Mouse (Mus musculus) embryo, embryonic 11.5 days (tissue): ENCODE measurements around the gene Slamf6.
"Not testable (repeated sequence)": the region's sequence is repeated elsewhere in the genome, so short reads cannot be mapped to it uniquely, and the experiment has no call there.

Experiments
- DNase-seq: peaks from one replicate; pipeline ENCODE4 v3.0.0-alpha.2; 2012; ENCODE audit warnings: low read depth, low spot score

The Slamf6 gene

GRCm38 (mm10) chr1:171957411-171957810 lies 40.1 kb downstream of the Slamf6 start:
- DNase-seq: no peak

GRCm38 (mm10) chr1:171960726-171961125 lies 43.4 kb downstream of the Slamf6 start:
- no peak for DNase-seq

GRCm38 (mm10) chr1:171961704-171962103 lies 44.4 kb downstream of the Slamf6 start:
- DNase-seq: no peak

- no peak for DNase-seq
Observed at GRCm38 (mm10) chr1:171963613-171964012, 46.3 kb downstream of the Slamf6 start.

DNA sequence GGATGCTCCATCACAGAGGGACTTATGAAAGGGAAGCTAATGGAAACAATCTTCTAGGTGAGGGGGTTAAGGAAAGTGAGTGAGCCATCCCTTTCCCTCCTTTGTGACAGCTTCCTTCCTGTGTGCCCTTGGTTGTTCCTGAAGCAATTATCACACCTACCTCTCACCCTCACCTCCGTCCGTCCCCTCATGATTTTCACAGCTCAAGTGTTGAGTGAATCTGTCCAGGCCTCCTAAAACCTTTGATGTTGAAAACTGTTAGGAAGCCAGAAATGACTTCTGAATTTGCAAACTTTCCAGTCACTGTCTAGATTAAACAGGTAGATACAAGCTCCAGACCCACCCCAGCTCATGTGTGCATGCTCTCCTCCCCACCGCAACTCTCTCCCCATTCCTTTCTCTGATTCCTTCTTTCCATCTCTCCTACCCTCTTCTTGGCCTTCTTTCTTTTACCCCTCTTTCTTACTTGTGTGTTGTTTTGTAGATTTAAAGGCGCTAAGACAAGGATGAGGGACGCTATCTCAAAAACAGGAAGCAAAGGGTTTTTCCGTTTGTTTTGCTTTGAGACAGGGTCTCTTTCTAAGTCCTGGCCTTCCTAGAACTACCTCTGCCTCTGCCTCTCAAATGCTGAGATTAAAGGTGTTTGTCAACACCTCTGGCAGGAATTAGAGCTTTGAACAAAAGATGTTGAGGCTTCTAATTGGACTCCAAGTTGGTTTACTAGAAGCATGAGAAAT lies 48.9 kb downstream of the Slamf6 start:
- no peak for DNase-seq

- no peak for DNase-seq
Observed at GRCm38 (mm10) chr1:171969221-171969620, 51.9 kb downstream of the Slamf6 start.

DNA sequence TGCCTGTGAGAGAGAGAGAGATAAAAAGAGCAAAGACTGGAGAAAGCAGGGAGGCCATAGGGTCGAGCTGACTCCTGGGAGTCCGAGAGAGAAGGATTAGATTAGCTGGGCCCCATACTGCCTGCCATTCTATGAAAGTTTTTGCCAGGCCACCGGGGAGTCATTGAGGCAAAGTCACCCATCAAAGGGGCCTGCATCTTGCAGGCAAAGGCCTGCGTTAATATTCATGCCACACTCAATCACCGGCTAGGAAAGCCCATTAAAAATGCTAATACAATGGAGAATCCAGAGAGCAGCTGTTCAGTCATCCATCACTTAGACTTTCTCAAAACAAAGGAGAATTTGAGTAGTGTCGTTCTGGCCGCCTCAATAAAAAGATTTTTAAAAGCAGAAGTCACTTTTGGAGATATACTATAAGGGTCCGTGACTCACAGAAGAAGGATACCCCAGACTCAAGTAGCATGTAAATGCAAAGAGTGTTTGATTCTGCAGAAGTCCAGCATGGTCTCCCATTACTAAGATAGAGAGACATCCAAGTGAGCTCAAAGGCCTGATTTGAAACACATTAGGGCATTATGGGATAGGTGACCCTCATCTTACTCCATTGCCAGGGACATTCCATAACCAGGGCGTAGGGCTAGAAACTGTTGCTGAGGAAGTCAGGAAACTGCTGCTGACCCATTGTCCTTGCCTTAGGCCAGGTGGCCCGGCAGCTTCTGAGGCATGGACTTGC lies 53.7 kb downstream of the Slamf6 start:
- peak; percentile 26 for DNase-seq

DNA sequence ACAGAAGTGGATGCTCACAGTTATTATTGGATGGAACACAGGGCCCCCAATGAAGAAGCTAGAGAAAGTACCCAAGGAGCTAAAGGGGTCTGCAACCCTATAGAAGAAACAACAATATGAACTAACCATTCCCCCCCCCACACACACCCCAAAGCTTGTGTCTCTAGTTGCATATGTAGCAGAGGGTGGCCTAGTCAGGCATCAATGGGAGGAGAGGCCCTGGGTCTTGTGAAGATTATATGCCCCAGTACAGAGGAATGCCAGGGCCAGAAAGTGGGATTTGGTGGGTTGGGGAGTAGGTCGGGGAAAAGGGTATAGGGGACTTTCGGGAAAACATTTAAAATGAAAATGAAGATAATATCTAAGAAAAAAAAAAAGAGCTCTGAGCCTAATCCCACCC lies 57.0 kb downstream of the Slamf6 start:
- not testable (repeated sequence) for DNase-seq

DNA sequence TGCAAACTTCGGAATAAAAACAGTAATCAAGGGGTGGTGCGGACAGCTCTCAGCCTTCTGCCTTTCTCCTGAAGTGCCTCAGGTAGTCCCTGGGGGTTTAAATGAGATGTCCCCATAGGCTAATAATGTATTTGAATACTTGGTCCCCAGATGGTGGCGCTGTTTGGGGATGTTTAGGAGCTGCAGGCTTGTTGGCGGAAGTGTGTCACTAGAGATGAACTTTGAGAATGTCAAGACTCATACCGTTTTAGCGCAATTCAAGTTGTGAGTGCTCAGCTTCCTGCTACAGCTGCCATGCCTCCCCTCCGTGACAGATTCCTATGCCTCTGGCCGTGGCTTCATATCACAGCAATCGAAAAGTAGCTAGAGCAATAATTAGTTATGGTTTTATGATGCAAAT lies 58.1 kb downstream of the Slamf6 start:
- no peak for DNase-seq

- DNase-seq: no peak
Observed at GRCm38 (mm10) chr1:171975831-171976230, 58.5 kb downstream of the Slamf6 start.

DNA sequence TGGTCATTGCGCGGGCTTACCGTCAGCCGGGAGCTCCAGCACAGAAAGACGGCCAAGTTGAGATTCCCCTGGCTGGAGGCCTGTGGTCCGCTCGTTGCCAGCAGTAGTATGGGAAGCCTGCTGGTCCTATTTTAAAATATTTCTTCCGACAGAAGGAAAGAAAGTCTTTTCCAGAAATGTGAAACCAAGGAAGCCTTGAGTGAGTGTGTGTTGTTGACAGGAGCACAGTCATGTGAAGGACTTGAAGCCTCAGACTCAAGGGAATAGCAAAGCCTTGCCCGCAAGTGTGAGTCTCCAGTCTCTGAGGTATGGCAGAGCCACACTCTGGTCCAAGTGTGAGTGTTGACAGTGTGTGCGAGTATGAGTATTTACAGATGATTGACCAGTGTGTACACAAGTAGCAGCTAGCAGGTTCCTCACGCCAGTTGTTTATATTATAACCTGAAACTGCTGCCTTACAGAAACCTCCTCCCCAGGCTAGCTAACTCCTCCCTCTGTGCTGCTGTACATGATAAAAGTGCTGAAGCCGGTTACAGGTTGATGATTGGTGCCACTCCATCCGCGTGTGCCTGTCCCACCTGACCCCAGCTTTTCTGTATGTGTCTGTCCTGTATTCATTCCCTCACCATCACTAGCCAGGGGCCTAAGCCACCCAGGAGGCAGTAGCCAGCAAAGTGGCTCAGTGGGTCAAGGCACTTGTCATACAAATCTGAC lies 59.7 kb downstream of the Slamf6 start:
- DNase-seq: no peak

GRCm38 (mm10) chr1:171977891-171978290 lies 60.6 kb downstream of the Slamf6 start:
- no peak for DNase-seq

GRCm38 (mm10) chr1:171979969-171980730 lies 62.8 kb downstream of the Slamf6 start:
- DNase-seq: no peak

- no peak for DNase-seq
Observed at GRCm38 (mm10) chr1:171982170-171982569, 64.9 kb downstream of the Slamf6 start.

DNA sequence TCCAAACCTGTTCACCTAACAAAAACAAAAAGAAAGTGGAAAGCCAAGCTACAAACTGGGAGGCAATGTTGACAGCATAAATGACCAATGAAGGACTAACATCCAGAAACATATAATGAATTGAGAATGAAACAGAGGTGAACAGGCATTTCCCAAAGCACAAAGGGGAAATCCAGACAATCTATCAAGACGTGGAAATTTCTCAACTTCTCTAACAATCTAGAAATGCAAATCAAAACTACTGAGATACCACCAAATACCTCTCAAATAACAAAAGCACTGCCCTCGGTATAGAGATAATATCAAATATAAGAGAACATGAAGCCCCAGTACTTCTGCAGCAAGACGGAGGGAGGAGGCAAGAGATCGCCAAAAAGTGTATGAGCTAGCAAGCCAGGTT lies 65.4 kb downstream of the Slamf6 start:
- DNase-seq: no peak

DNA sequence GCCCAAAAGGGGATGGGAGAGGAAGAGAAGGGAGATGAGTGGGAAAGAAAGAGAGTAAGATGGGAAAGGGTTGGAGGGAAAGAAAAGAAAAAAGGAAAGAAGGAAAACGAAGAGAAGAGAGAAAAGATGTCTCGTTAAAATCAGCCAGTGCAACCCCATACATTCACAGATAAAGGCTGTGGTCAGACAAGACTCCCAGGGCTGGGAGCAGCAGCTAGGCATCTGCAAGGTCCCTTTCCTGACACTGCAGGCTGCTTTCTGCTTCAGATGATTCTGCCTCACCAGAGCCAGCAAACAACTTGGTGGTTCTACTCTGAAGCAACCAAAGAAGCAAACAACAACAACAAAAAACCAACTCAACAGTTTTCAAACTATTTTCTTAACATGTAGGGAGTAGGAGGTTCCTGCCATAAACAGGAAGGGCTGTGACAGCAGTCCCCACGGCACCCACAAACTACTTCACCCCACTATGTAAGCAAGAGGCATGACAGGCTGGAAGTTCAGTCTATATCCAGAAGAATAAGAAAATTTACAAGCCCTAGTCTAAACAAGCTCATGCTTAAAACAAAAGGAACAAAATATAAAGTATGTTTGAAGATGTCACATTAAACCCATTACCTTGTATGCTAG lies 66.2 kb downstream of the Slamf6 start:
- DNase-seq: no peak

GRCm38 (mm10) chr1:171984121-171984520 lies 66.8 kb downstream of the Slamf6 start:
- DNase-seq: no peak

- no peak for DNase-seq
Observed at GRCm38 (mm10) chr1:171991883-171992282, 74.6 kb downstream of the Slamf6 start.

DNA sequence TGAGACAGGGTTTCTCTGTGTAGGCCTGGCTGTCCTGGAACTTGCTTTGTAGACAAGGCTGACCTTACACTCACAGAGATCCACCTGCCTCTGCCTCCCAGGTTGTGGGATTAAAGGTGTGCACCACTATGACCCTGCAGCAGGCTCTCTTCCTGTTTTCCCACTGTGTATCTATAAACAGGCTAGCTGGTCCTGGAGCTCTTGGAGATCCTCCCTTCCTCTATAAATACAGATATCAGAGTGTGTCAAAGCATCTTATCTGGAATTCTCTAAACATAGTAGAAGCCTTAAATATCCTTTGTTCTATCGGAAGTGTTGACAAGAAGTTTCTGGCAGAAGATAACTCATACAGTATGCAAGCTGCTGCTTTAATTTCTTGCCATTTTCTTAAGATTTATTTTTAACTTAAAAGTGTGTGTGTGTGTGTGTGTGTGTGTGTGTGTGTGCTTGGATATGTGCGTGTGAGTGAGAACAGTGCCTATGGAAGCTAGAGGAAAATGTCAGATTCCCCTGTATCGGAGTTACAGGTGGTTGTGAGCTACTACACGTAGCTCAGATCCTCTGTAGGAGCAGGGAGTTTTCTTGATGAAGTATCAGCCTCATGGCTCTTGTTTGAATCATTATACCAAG lies 75.7 kb downstream of the Slamf6 start:
- no peak for DNase-seq

GRCm38 (mm10) chr1:171994501-171994900 lies 77.2 kb downstream of the Slamf6 start:
- no peak for DNase-seq
